Mouse (Mus musculus) megakaryocyte, embryonic 14.5 days (primary cell): ENCODE measurements at regions not wholly inside any gene's neighbourhood (a gene's known extent, or its start where the extent isn't known, plus 50 kb on each side); places are given as distances from the start of the nearest gene placed in this dataset.

ENCODE experiments used
- FLI1 ChIP-seq: IDR thresholded peaks from 2 replicates; pipeline ENCODE4 v1.6.1; 2012; ENCODE audit warnings: low read length, inconsistent platforms, mixed read lengths
- GATA1 ChIP-seq: IDR thresholded peaks from 3 replicates; pipeline ENCODE4 v1.6.1; 2012; ENCODE audit warnings: mixed read lengths, low read length, inconsistent platforms, borderline replicate concordance

DNA sequence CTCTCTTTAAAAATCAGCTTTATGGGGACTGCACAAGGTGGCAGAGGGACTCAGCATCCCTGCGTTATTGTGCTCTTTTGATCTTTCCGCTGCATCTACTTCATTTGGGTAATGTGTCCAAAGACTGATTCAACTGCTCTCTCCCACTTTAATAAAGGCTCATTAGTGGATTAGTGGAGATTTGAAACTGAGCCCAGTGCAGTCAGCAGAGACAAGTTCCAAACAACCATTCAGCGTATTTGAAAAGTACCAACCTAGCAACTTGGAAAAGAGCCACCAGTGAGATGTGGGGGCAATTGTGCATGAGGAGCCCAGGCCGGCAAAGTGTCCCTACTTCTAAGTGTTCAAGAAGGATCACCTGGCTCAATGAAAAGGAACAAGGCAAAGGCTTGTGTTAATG, 183.4 kb downstream of the Basp1 start:
- TF ChIP-seq GATA1 (no peak), FLI1 (no peak)
